In genomic region chr11:51874266-51875036, GRCm38 (mm10) we compare ENCODE assay signal across 9 mouse cellular contexts. TPM values are rescaled to one million over a fixed set of nuclear protein-coding genes. Genes with fewer than 3 reads are reported as not detected.
DNase-seq lines count a peak whose midpoint lies in the region; ATAC-seq lines count a peak whose summit lies in the region.
"Had no signal": no experiment of that assay in that cellular context is flagged by ENCODE, and none has a peak within 500 bp of the region (broad histone marks: within the 10 kb centered on the region; RNA-seq: fewer than 3 reads in every experiment).

No protein-coding gene starts in this region.

- no peak overlapping the region for H3K9ac ChIP-seq in heart, embryonic 12.5 days
- H3K9ac ChIP-seq in embryonic facial prominence, embryonic 15.5 days: no peak overlapping the region
- no peak overlapping the region for H3K9ac ChIP-seq in forebrain, embryonic 16.5 days (replicated peaks; ENCODE audit: low read depth, low read length)
- H3K9ac ChIP-seq: midbrain, embryonic 12.5 days had no signal

- no peak for ATAC-seq in heart, embryonic 12.5 days (ENCODE audit: insufficient number of reproducible peaks, low FRiP score)
- ATAC-seq in embryonic facial prominence, embryonic 15.5 days (ENCODE audit: insufficient number of reproducible peaks, low FRiP score, low TSS enrichment, low read depth): peak; percentile 52; the same call in 1 of the 2 replicates
- ATAC-seq in forebrain, embryonic 16.5 days: no peak

- DNase-seq in heart, adult 18-20 months: peak; percentile 84 to 94
- DNase-seq in CD4-positive helper T cell, adult 2 months (ENCODE audit: low read depth, low spot score): peak; percentile 73
- DNase-seq in kidney, postnatal 4 days: peak; percentile 12 to 18
- DNase-seq in testis, postnatal 14 days (ENCODE audit: low spot score): peak; percentile 72
- DNase-seq in cerebellum, postnatal 36 days: no peak

- no peaks in the 10 kb centered on the region for H3K36me3 ChIP-seq in heart, embryonic 12.5 days
- H3K36me3 ChIP-seq in embryonic facial prominence, embryonic 15.5 days: no peaks in the 10 kb centered on the region
- no peaks in the 10 kb centered on the region for H3K36me3 ChIP-seq in forebrain, embryonic 16.5 days (ENCODE audit: control insufficient read depth, insufficient read depth)
- H3K36me3 ChIP-seq: midbrain, embryonic 12.5 days had no signal

- H3K27ac ChIP-seq in heart, embryonic 12.5 days (ENCODE audit: poor library complexity, severe bottlenecking): no peak overlapping the region
- H3K27ac ChIP-seq in embryonic facial prominence, embryonic 15.5 days (replicated peaks): peak overlapping the region; percentile 44; the same call in 1 of the 2 replicates
- no peak overlapping the region for H3K27ac ChIP-seq in forebrain, embryonic 16.5 days (ENCODE audit: low read length)
- H3K27ac ChIP-seq: midbrain, embryonic 12.5 days had no signal

- H3K4me1 ChIP-seq in heart, embryonic 12.5 days (replicated peaks): peaks cover 6% of the 10 kb centered on the region
- H3K4me1 ChIP-seq in embryonic facial prominence, embryonic 15.5 days: peaks cover 15% of the 10 kb centered on the region; the same call in 1 of the 2 replicates
- no peaks in the 10 kb centered on the region for H3K4me1 ChIP-seq in forebrain, embryonic 16.5 days (replicated peaks; ENCODE audit: control insufficient read depth, insufficient read depth, low read length)
- H3K4me1 ChIP-seq: midbrain, embryonic 12.5 days had no signal

- no peak overlapping the region for H3K4me2 ChIP-seq in heart, embryonic 12.5 days
- H3K4me2 ChIP-seq in embryonic facial prominence, embryonic 15.5 days (replicated peaks): no peak overlapping the region
- no peak overlapping the region for H3K4me2 ChIP-seq in forebrain, embryonic 16.5 days (ENCODE audit: low read length)
- H3K4me2 ChIP-seq: midbrain, embryonic 12.5 days had no signal

- no peaks in the 10 kb centered on the region for H3K27me3 ChIP-seq in heart, embryonic 12.5 days (replicated peaks)
- no peaks in the 10 kb centered on the region for H3K27me3 ChIP-seq in embryonic facial prominence, embryonic 15.5 days
- H3K27me3 ChIP-seq in forebrain, embryonic 16.5 days (replicated peaks; ENCODE audit: control insufficient read depth, insufficient read depth, low read length): no peaks in the 10 kb centered on the region
- H3K27me3 ChIP-seq: midbrain, embryonic 12.5 days had no signal

- no peaks in the 10 kb centered on the region for H3K9me3 ChIP-seq in heart, embryonic 12.5 days (replicated peaks)
- H3K9me3 ChIP-seq in embryonic facial prominence, embryonic 15.5 days (replicated peaks): no peaks in the 10 kb centered on the region
- no peaks in the 10 kb centered on the region for H3K9me3 ChIP-seq in forebrain, embryonic 16.5 days (ENCODE audit: control insufficient read depth, low read length)
- H3K9me3 ChIP-seq: midbrain, embryonic 12.5 days had no signal

- H3K4me3 ChIP-seq in heart, embryonic 12.5 days: no peak overlapping the region
- no peak overlapping the region for H3K4me3 ChIP-seq in embryonic facial prominence, embryonic 15.5 days (replicated peaks)
- no peak overlapping the region for H3K4me3 ChIP-seq in forebrain, embryonic 16.5 days (replicated peaks; ENCODE audit: low read length)
- H3K4me3 ChIP-seq: midbrain, embryonic 12.5 days had no signal

- WGBS in heart, embryonic 12.5 days: 63% methylated on average over 7 of the region's 7 CpGs
- WGBS in embryonic facial prominence, embryonic 15.5 days: 60% methylated on average over 7 of the region's 7 CpGs
- WGBS in forebrain, embryonic 16.5 days: 81% methylated on average over 7 of the region's 7 CpGs

RNA-seq across cellular contexts. Expression of gene Jade2, which starts 17.0 kb away (rescaled TPM):
- 10 to 100 TPM; 13.4 to 18.3 TPM for total RNA-seq in heart, adult 18-20 months (2021)
- 0.57 and 0.81 TPM in 2 replicates for polyA plus RNA-seq in heart, embryonic 12.5 days (2016; fragmentation: Nextera tagmentation; extraction: Ambion mirVana)
- 2.5 and 2.6 TPM in 2 replicates for polyA plus RNA-seq in embryonic facial prominence, embryonic 15.5 days (2015; fragmentation: Nextera tagmentation; extraction: Ambion mirVana)
- 0.47 and 0.70 TPM in 2 replicates for polyA plus RNA-seq in forebrain, embryonic 16.5 days (2015; fragmentation: Nextera tagmentation; extraction: Ambion mirVana)

Comparison
In these comparisons a context has a peak if more than half of its experiments do, and no peak if none do; other contexts are left out.
1. DNase-seq: peak in heart, adult 18-20 months (2 of 2), CD4-positive helper T cell, adult 2 months (single experiment), kidney, postnatal 4 days (2 of 2) and testis, postnatal 14 days (single experiment); none in cerebellum, postnatal 36 days (0 of 2).